Mouse (Mus musculus) stomach, embryonic 16.5 days (tissue): Measurements from ENCODE around the gene Sptbn4. TPM values are rescaled to one million over a fixed set of nuclear protein-coding genes. Genes with fewer than 3 reads are reported as not detected.

Source experiments
- ATAC-seq: fragments of 200-750 bp; cut with Nextera tagmentation; 2 replicates; pipeline ENCODE4 v1.8.0; 2017; ENCODE audit warnings: moderate number of reproducible peaks, moderate TSS enrichment; ENCODE audit not compliant: insufficient read depth, low FRiP score
- H3K27ac ChIP-seq: fragments of 300-500 bp; sonication (generic); 2 replicates; pipeline ENCODE4 v1.5.1; 2014; ENCODE audit warnings: low read length
- H3K27me3 ChIP-seq: fragments of 300-500 bp; sonication (generic); 2 replicates; pipeline ENCODE4 v1.6.1; 2014; ENCODE audit warnings: low read length, control low read depth, mixed read lengths; ENCODE audit not compliant: control insufficient read depth, insufficient read depth
- H3K36me3 ChIP-seq: fragments of 300-500 bp; sonication (generic); 2 replicates; pipeline ENCODE4 v1.6.1; 2014; ENCODE audit warnings: low read length; ENCODE audit not compliant: control insufficient read depth, insufficient read depth
- H3K4me1 ChIP-seq: fragments of 300-500 bp; sonication (generic); 2 replicates; pipeline ENCODE4 v1.6.1; 2014; ENCODE audit warnings: low read length, control low read depth, mixed read lengths; ENCODE audit not compliant: control insufficient read depth, insufficient read depth
- H3K4me2 ChIP-seq: fragments of 300-500 bp; sonication (generic); 2 replicates; pipeline ENCODE4 v1.6.1; 2014; ENCODE audit warnings: low read depth, low read length, mixed read lengths
- H3K4me3 ChIP-seq: fragments of 300-500 bp; sonication (generic); replicated peaks from 2 replicates; pipeline ENCODE4 v1.5.1; 2014; ENCODE audit warnings: mild to moderate bottlenecking, low read length
- H3K9ac ChIP-seq: fragments of 300-500 bp; sonication (generic); 2 replicates; pipeline ENCODE4 v1.6.1; 2014; ENCODE audit warnings: low read length
- H3K9me3 ChIP-seq: fragments of 300-500 bp; sonication (generic); replicated peaks from 2 replicates; pipeline ENCODE4 v1.6.1; 2016; ENCODE audit warnings: low read length, control low read depth; ENCODE audit not compliant: control insufficient read depth
- WGBS: fragments of 180-500 bp; shearing (Covaris S2); extraction: QIAGEN DNeasy Blood & Tissue Kit; methylation state at CpG from one replicate; pipeline ENCODE4 v1.1.7; 2014; 5-methylcytosine and 5-hydroxymethylcytosine counted together
- polyA plus RNA-seq: library from polyadenylated mRNA; unstranded; fragments of >200 nt; fragmentation: Nextera tagmentation; extraction: Ambion mirVana; gene quantifications from 2 replicates; pipeline ENCODE4 v1.2.1, GENCODE M21; 2015

Gene Sptbn4
- polyA plus RNA-seq, 1 experiment from 2014 or later: 0.50 TPM

GRCm38 (mm10) chr7:27369111-27369510, 78.4 kb downstream of the Sptbn4 start:
- no peak for ATAC-seq
- Histone ChIP-seq H3K9ac (no peak overlapping the region), H3K9me3 (0 out of 2 replicates have a peak, but pooled peaks cover 4% of the 10 kb centered on the region), H3K4me1 (peaks cover 16% of the 10 kb centered on the region), H3K36me3 (no peaks in the 10 kb centered on the region), H3K27ac (no peak overlapping the region), H3K27me3 (peaks cover 91% of the 10 kb centered on the region), H3K4me2 (no peak overlapping the region), H3K4me3 (no peak overlapping the region)
- WGBS: 85% methylated on average over 19 of the region's 19 CpGs

- H3K4me2 ChIP-seq: peak overlapping the region; percentile 47
- ATAC-seq: no peak
- WGBS: 18% methylated on average over 11 of the region's 11 CpGs
Observed at GRCm38 (mm10) chr7:27367976-27368375, 79.5 kb downstream of the Sptbn4 start.

DNA sequence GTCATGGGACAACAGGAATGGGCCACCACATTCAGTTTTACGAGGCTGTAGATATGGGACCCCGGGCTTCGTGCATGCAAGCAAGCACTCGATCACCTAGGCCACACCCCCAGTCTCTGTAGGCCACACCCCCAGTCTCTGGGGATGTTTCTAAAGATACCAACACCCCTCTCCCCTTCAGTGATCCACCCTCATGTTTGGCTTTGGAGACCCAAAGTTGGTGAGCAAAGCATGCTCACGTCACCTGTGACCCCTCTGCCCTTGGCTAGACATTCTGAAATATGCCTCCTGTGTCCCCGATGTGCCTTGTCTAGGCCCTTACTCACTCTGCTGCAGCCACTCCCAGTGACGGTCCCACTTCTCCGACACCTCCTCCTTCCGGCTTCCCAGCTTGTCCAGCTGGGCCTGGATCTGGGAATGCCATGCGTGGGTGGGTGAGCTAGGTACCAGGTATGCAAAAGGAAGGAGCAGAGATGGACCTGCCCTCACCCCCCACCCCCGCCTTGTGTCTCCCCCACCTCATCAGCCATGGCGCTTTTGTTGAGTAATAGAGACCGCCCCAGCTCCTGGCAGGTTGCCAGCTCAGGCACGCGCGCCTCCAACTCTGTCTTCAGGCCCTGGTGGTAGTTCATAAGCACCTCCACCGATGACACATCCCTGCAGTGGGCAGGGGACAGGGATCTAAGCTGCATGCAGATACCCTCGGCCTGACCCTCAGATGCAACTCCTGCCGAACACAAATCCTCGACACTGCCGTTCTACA, 81.2 kb downstream of the Sptbn4 start:
- WGBS: 41% methylated on average over 21 of the region's 21 CpGs
- peaks cover 15% of the 10 kb centered on the region for H3K4me1 ChIP-seq

More at GRCm38 (mm10) chr7:27367976-27368375, 79.5 kb downstream of the Sptbn4 start:
- Histone ChIP-seq H3K27me3 (peaks cover 92% of the 10 kb centered on the region), H3K4me3 (no peak overlapping the region; the same call in 1 of the 2 replicates), H3K9me3 (0 out of 2 replicates have a peak, but pooled peaks cover 4% of the 10 kb centered on the region), H3K36me3 (no peaks in the 10 kb centered on the region), H3K9ac (no peak overlapping the region), H3K27ac (no peak overlapping the region), H3K4me1 (peaks cover 17% of the 10 kb centered on the region)

GRCm38 (mm10) chr7:27364379-27364778, 83.1 kb downstream of the Sptbn4 start:
- Histone ChIP-seq H3K9ac (peak overlapping the region; percentile 14; the same call in 1 of the 2 replicates), H3K9me3 (no peaks in the 10 kb centered on the region), H3K4me3 (peak overlapping the region; percentile 16), H3K27me3 (peaks cover 62% of the 10 kb centered on the region), H3K27ac (no peak overlapping the region), H3K4me2 (peak overlapping the region; percentile 12; the same call in 1 of the 2 replicates), H3K36me3 (no peaks in the 10 kb centered on the region), H3K4me1 (peaks cover 15% of the 10 kb centered on the region)
- ATAC-seq: no peak
- WGBS: 6% methylated on average over 29 of the region's 29 CpGs

More for the DNA sequence above, 81.2 kb downstream of the Sptbn4 start:
- Histone ChIP-seq H3K36me3 (no peaks in the 10 kb centered on the region), H3K9ac (no peak overlapping the region), H3K4me2 (no peak overlapping the region), H3K27ac (no peak overlapping the region), H3K4me3 (no peak overlapping the region), H3K9me3 (0 out of 2 replicates have a peak, but pooled peaks cover 4% of the 10 kb centered on the region), H3K27me3 (peaks cover 77% of the 10 kb centered on the region)
- ATAC-seq: no peak

DNA sequence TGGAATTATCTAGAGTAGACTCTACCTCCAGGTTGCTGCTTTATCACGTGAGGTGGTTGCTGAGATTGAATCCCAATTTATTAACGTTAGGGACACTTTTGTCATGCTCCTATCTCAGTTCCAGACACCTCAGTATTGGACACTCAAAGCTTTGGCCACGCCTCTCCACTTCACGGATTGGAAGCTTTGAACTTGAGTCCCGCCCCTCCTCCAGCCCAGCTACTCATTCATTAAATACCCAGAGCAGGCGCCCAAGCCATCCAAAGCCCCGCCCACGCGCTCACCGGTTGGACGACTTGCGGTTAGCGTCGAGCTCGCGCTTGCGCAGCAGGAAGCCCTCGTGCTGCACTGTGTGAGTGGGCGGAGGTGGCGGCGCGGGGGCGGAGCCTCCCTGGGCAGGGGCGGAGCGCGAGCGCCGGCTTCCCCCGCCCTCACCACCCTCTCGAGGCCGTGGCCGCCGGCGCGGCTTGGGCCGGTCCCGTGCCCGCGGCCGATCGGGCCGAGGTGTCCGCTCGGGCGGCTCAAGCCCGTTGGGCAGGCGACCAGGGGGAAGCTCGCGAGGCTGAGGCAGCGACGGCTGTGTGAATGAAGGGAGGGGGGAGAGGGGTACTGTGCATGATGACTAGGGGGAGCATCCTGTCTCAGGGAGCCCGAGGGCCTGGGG, 86.1 kb downstream of the Sptbn4 start:
- ATAC-seq: peak; percentile 97
- WGBS: under 1% methylated on average over 52 of the region's 52 CpGs

GRCm38 (mm10) chr7:27360749-27361148, 86.7 kb downstream of the Sptbn4 start:
- no peaks in the 10 kb centered on the region for H3K9me3 ChIP-seq
- H3K36me3 ChIP-seq: no peaks in the 10 kb centered on the region
- no peak overlapping the region for H3K9ac ChIP-seq
- peak overlapping the region; percentile 54 for H3K4me2 ChIP-seq
- H3K27ac ChIP-seq: no peak overlapping the region
- 0 out of 2 replicates have a peak overlapping the region, but pooled peaks have one; percentile 9 for H3K4me3 ChIP-seq
- peaks cover 30% of the 10 kb centered on the region for H3K27me3 ChIP-seq
- H3K4me1 ChIP-seq: peaks cover 25% of the 10 kb centered on the region
- no peak for ATAC-seq
- 47% methylated on average over 6 of the region's 6 CpGs for WGBS

More for the DNA sequence above, 86.1 kb downstream of the Sptbn4 start:
- H3K9me3 ChIP-seq: no peaks in the 10 kb centered on the region
- H3K27ac ChIP-seq: no peak overlapping the region
- H3K36me3 ChIP-seq: no peaks in the 10 kb centered on the region
- peaks cover 36% of the 10 kb centered on the region for H3K27me3 ChIP-seq
- peak overlapping the region; percentile 85 for H3K9ac ChIP-seq
- peak overlapping the region; percentile 98 for H3K4me2 ChIP-seq
- peak overlapping the region; percentile 57 for H3K4me3 ChIP-seq
- H3K4me1 ChIP-seq: peaks cover 22% of the 10 kb centered on the region

DNA sequence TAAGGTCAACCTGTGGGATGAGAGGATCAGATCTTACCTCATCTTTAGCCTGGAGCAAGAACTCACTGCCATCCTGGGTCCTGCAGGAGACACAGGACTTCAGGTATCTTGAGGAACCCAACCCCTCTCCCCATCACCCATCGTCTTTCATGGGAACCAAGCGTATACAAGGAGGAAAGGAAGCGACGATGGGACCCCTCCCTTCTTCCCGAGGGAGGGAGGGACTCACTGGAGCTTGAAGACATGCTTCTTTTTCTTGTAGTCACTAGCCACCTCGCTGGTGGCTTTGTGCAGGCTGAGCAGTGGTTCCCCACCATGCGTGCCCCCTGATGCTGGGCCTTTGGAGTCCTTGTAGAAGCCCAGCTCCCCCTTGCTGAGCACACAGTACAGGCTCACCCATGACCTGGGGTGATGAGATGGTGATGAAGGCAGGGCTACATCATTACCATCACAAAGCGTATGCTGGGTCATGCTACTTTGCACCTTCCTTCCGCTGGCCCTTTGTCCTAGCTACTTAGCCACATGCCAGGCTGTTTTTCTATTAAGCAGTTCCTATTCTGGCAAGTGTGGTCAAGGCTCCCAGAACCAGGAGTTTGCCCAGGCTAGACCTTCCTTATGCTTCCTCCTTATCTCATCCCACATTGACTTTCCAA, 87.7 kb downstream of the Sptbn4 start:
- H3K4me2 ChIP-seq: no peak overlapping the region
- no peak overlapping the region for H3K4me3 ChIP-seq
- H3K9ac ChIP-seq: no peak overlapping the region
- no peak for ATAC-seq
- H3K4me1 ChIP-seq: peaks cover 32% of the 10 kb centered on the region
- no peaks in the 10 kb centered on the region for H3K9me3 ChIP-seq
- WGBS: 87% methylated on average over 9 of the region's 9 CpGs
- H3K27ac ChIP-seq: no peak overlapping the region
- H3K36me3 ChIP-seq: no peaks in the 10 kb centered on the region
- peaks cover 20% of the 10 kb centered on the region for H3K27me3 ChIP-seq

DNA sequence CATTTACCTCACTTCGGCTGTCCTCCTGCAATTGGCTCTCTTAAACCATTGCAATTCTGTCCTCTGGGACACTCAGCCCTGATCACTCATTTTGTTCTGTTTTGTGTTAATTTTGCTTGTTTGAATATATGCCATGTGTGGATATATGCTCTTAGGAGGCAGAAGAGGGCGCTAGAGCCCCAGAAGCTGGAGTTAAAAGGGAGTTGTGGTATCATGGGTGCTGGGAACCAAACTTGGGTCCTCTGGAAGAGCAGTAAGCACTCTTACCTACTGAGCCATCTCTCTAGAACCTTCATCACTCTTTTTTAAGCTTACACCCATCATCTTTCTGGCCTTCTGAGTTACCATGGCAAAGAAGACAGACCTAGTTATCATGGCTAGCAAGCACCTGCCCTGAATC, 88.3 kb downstream of the Sptbn4 start:
- Histone ChIP-seq H3K36me3 (no peaks in the 10 kb centered on the region), H3K9ac (no peak overlapping the region), H3K27ac (no peak overlapping the region), H3K4me3 (no peak overlapping the region), H3K4me2 (no peak overlapping the region), H3K4me1 (peaks cover 34% of the 10 kb centered on the region), H3K9me3 (no peaks in the 10 kb centered on the region), H3K27me3 (peaks cover 14% of the 10 kb centered on the region)
- ATAC-seq: no peak
- 65% methylated on average over 2 of the region's 2 CpGs for WGBS
